Mouse (Mus musculus) cortical plate, adult 2 months (tissue): Measurements from ENCODE around the gene Rsph3a.

Source experiments
- CTCF ChIP-seq: fragments of 200-500 bp; IDR thresholded peaks from 2 replicates; pipeline ENCODE4 v1.5.1; 2011; ENCODE audit warnings: mild to moderate bottlenecking, control low read depth, low read length; ENCODE audit not compliant: insufficient read depth; ENCODE audit errors: extremely low read depth
- POLR2A ChIP-seq: fragments of 200-500 bp; IDR thresholded peaks from 2 replicates; pipeline ENCODE4 v1.6.1; 2011; ENCODE audit warnings: mild to moderate bottlenecking, low read length, control low read depth; ENCODE audit not compliant: insufficient read depth; ENCODE audit errors: extremely low read depth

DNA sequence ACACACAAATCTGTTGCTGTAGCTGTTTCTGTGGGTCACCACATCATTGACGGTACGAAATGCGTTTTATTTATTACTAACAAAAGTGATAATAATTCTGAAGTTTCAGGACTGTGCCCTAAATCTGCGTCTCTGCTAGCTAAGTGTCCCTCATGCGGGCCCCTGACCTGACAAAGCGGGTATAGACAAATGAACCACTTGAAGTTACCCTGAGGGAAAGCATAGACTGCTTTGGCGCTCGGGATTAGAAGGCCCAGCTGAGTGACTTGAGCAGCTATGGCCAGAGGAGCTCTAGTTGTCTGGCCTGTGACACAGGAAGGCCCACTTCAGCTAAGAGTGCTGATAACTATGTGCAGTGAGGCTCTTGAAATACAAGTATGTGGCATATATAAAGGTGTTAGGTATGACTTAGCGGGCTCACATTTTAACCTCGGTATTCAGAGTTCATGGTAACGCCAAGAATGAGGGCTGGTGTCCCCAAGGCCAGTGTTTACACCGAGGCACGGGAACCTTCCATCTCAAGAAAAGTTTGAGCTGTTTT is 21.2 kb upstream of the Rsph3a start:
- no peak for TF ChIP-seq CTCF
- no peak for TF ChIP-seq POLR2A
